Mouse (Mus musculus): ENCODE data around the gene Tpk1. TPM values are rescaled to one million over a fixed set of nuclear protein-coding genes. Genes with fewer than 3 reads are reported as not detected.

Gene Tpk1
- polyA plus RNA-seq, 1 experiment, result 4.0 TPM

DNA sequence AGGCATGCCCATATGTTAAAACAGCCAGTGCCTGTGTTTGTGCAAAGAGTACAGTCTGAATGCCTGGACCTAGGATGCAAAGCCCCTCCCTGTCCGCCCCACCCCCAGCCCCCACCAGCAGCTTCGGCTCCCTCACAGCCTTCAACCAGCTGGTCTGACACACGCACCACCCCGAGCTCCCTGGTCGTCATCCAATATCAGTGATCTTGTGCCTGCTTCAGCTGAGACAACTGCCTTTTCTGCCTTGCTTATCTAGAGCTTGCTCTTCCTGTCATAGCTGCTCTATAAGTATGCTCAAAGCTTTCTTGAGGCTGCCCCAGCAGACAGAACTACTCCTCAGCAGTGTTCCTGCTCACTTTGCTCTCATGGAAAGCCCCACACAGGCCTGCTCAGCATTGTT is 370.2 kb downstream of the Tpk1 start:
- no peak for TF ChIP-seq POLR2A (IDR thresholded peaks at IDR 0.05; ENCODE audit: borderline replicate concordance, extremely low read depth, insufficient read depth, insufficient read length, poor library complexity, severe bottlenecking)
- no peak for TF ChIP-seq CTCF (IDR thresholded peaks at IDR 0.05; ENCODE audit: borderline replicate concordance, extremely low read depth, insufficient read depth, insufficient read length)
- DNase-seq (ENCODE audit: low read depth), result peak; percentile 22

Data from brain, embryonic 14.5 days (tissue).